Mouse (Mus musculus): ENCODE data around the gene Nfu1.

Gene Nfu1

DNA sequence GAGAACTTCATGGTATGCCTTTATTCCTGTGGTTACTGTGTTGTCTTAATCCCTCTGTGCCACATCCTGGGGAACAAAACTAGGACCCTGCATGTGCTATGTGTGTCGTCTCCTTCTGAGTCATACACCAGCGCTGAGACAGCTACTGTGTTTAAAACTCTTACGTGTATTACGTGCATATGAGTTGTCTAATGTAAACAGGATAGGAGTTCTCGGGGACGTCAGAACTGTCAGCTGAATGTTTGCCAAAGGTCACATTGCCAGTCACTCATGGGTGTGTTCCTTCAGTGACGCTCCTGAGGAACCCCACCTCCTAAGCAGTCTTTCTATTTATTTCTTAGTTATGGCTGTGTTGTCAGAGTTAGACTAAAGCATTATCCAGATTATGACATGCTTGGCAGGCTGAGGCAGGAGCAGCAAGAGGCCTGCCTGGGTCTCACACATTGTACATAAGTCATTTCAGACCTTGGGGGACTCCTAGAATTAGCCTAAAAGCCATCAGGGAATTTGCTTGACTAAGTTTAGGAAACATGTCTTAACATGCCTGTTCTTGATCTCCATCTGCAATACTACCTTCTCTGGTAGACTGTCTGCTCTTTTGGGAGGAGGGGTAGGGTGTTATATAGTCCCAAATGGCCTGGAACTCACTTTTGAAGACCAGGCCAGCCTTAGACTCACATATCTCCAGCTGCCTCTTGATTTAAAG is 60.3 kb downstream of the Nfu1 start:
- in situ Hi-C loops (cut with MboI, MseI), result no loop called here

DNA sequence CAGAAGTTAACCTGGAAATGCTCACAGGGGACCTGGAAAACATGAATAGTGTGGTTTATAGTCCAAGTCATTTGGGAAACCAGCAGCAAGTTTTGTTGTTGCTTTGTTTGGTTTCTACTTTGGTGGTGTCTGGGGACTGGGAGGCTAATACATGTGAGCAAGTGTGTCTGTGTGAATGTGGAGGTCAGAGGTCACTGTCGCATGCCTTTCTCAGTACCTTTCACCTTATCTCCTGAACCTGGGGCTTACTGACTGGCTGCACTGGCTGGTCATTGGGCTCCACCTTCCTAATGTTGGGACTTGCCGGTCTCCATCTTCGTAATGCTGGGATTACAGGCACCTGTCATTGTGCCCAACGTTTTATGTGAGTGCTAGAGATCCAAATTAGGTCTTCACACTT is 61.6 kb downstream of the Nfu1 start:
- in situ Hi-C loops (cut with MboI, MseI), result no loop called here

- in situ Hi-C loops (cut with MboI, MseI), result no loop called here
Measured at GRCm38 (mm10) chr6:87072759-87073158, 63.7 kb downstream of the Nfu1 start.

GRCm38 (mm10) chr6:87075092-87075685 is 66.2 kb downstream of the Nfu1 start:
- in situ Hi-C loops (cut with MboI, MseI), result no loop called here
